Mouse (Mus musculus) C2C12 (cell line): ENCODE measurements around the gene Rint1. TPM values are rescaled to one million over a fixed set of nuclear protein-coding genes. Genes with fewer than 3 reads are reported as not detected.

ENCODE experiments used
- H3K27me3 ChIP-seq: one replicate; pipeline ENCODE4 v1.6.1; 2011; ENCODE audit not compliant: control insufficient read depth, insufficient read depth, insufficient read length
- H3K36me3 ChIP-seq: one replicate; pipeline ENCODE4 v1.6.1; 2011; ENCODE audit not compliant: control insufficient read depth, insufficient read depth
- H3K4me3 ChIP-seq: one replicate; pipeline ENCODE4 v1.5.1; 2011; ENCODE audit warnings: mild to moderate bottlenecking, control low read depth; ENCODE audit not compliant: poor library complexity, insufficient read depth, severe bottlenecking
- H3K79me2 ChIP-seq: one replicate; pipeline ENCODE4 v1.6.1; 2011; ENCODE audit not compliant: control insufficient read depth, insufficient read depth
- H3K79me3 ChIP-seq: one replicate; pipeline ENCODE4 v1.6.1; 2011; ENCODE audit warnings: low read depth, control low read depth
- H3ac ChIP-seq: one replicate; pipeline ENCODE3; 2011; ENCODE audit warnings: low read depth; ENCODE audit not compliant: control insufficient read depth, insufficient read length
- CEBPB ChIP-seq: IDR thresholded peaks from one replicate; pipeline ENCODE4 v1.6.1; 2011; ENCODE audit warnings: low read depth, mild to moderate bottlenecking, control low read depth, moderate library complexity
- CTCF ChIP-seq: IDR thresholded peaks from one replicate; pipeline ENCODE4 v1.5.1; 2011; ENCODE audit not compliant: control insufficient read depth, insufficient read depth, insufficient read length
- FOSL1 ChIP-seq: IDR thresholded peaks from one replicate; pipeline ENCODE4 v1.8.0; 2011; ENCODE audit warnings: mild to moderate bottlenecking, low read length; ENCODE audit not compliant: poor library complexity, insufficient read depth, severe bottlenecking
- MAX ChIP-seq: IDR thresholded peaks from one replicate; pipeline ENCODE4 v1.6.1; 2011; ENCODE audit warnings: mild to moderate bottlenecking, control low read depth
- MYOD1 ChIP-seq: IDR thresholded peaks from one replicate; pipeline ENCODE4 v1.6.1; 2011; ENCODE audit warnings: low read depth; ENCODE audit not compliant: control insufficient read depth, insufficient read length
- MYOG ChIP-seq: IDR thresholded peaks from one replicate; pipeline ENCODE4 v1.6.1; 2011; ENCODE audit not compliant: control insufficient read depth, insufficient read length; ENCODE audit errors: extremely low read depth
- USF1 ChIP-seq: IDR thresholded peaks from one replicate; pipeline ENCODE4 v1.6.1; 2011; ENCODE audit warnings: low read depth, mild to moderate bottlenecking, control low read depth, moderate library complexity
- polyA plus RNA-seq: library from polyadenylated mRNA; unstranded; fragments of >200 nt; fragmentation: generic; extraction: Trizol; gene quantifications from one replicate; pipeline ENCODE4 v1.2.1, GENCODE M21; 2012; ENCODE audit warnings: missing spikeins

The Rint1 gene
- polyA plus RNA-seq, 1 experiment: 9.5 TPM

GRCm38 (mm10) chr5:23782051-23782810 lies 5.3 kb upstream of the Rint1 start:
- H3K4me3 ChIP-seq: peak overlapping the region; percentile 79
- peaks cover 58% of the 10 kb centered on the region for H3K79me2 ChIP-seq
- no peaks in the 10 kb centered on the region for H3K27me3 ChIP-seq
- peaks cover 50% of the 10 kb centered on the region for H3K79me3 ChIP-seq
- peaks cover 4% of the 10 kb centered on the region for H3K36me3 ChIP-seq
- no peak overlapping the region for H3ac ChIP-seq
- no peak for TF ChIP-seq CTCF
- no peak for TF ChIP-seq MAX
- TF ChIP-seq CEBPB: no peak
- no peak for TF ChIP-seq MYOD1
- no peak for TF ChIP-seq FOSL1
- no peak for TF ChIP-seq USF1
- TF ChIP-seq MYOG: no peak

GRCm38 (mm10) chr5:23782931-23783877 lies 4.3 kb upstream of the Rint1 start, which contains the start of gene Pus7:
TSS of gene Pus7 (minus strand) at chr5:23783711.
- TF ChIP-seq CEBPB: no peak
- peak; percentile 81 for TF ChIP-seq MAX

GRCm38 (mm10) chr5:23788390-23788830 lies 899 bp downstream of the Rint1 start:
- peaks cover 4% of the 10 kb centered on the region for H3K79me3 ChIP-seq
- H3K79me2 ChIP-seq: peaks cover 17% of the 10 kb centered on the region
- TF ChIP-seq FOSL1 (no peak), MYOG (no peak), CTCF (no peak), USF1 (no peak), MYOD1 (no peak), CEBPB (no peak), MAX (no peak)
- H3ac ChIP-seq: peak overlapping the region; percentile 87
- H3K4me3 ChIP-seq: peak overlapping the region; percentile 84
- H3K27me3 ChIP-seq: no peaks in the 10 kb centered on the region
- peaks cover 17% of the 10 kb centered on the region for H3K36me3 ChIP-seq

More at GRCm38 (mm10) chr5:23782931-23783877, 4.3 kb upstream of the Rint1 start, which contains the start of gene Pus7:
- Histone ChIP-seq H3K27me3 (no peaks in the 10 kb centered on the region), H3K79me3 (peaks cover 48% of the 10 kb centered on the region), H3K36me3 (peaks cover 3% of the 10 kb centered on the region), H3K4me3 (peak within 1 kb of the TSS; percentile 79), H3K79me2 (peaks cover 58% of the 10 kb centered on the region), H3ac (peak within 1 kb of the TSS; percentile 98)

GRCm38 (mm10) chr5:23789078-23789612 lies 1.6 kb downstream of the Rint1 start:
- TF ChIP-seq FOSL1 (no peak), MYOD1 (no peak), CEBPB (no peak), MAX (no peak), CTCF (no peak), USF1 (no peak), MYOG (no peak)
- Histone ChIP-seq H3ac (no peak overlapping the region), H3K4me3 (no peak overlapping the region), H3K79me3 (peaks cover 4% of the 10 kb centered on the region), H3K27me3 (no peaks in the 10 kb centered on the region), H3K79me2 (peaks cover 17% of the 10 kb centered on the region), H3K36me3 (peaks cover 17% of the 10 kb centered on the region)

- H3K36me3 ChIP-seq: peaks cover 21% of the 10 kb centered on the region
- no peak overlapping the region for H3ac ChIP-seq
- peaks cover 4% of the 10 kb centered on the region for H3K79me3 ChIP-seq
- TF ChIP-seq MYOG (no peak), CEBPB (no peak), CTCF (no peak), USF1 (no peak), MAX (no peak), MYOD1 (no peak), FOSL1 (no peak)
- peaks cover 15% of the 10 kb centered on the region for H3K79me2 ChIP-seq
- no peak overlapping the region for H3K4me3 ChIP-seq
- no peaks in the 10 kb centered on the region for H3K27me3 ChIP-seq
These were observed 5.2 kb downstream of the Rint1 start for GRCm38 (mm10) chr5:23792726-23793125.
